Mouse (Mus musculus): ENCODE data around the gene Nifk. TPM values are rescaled to one million over a fixed set of nuclear protein-coding genes. Genes with fewer than 3 reads are reported as not detected.

Gene Nifk
- polyA plus RNA-seq, 1 experiment from 2014 or later = 131 TPM

GRCm38 (mm10) chr1:118311622-118312326, 9.9 kb upstream of the Nifk start, which contains the start of gene Tsn:
TSS of gene Tsn (minus strand) at chr1:118311739.
- peak within 1 kb of the TSS; percentile 95 for H3K9ac ChIP-seq (ENCODE audit: low read depth, low read length)
- no peaks in the 10 kb centered on the region for H3K27me3 ChIP-seq (replicated peaks; ENCODE audit: control insufficient read depth, insufficient read depth, low read length)
- peaks cover 4% of the 10 kb centered on the region for H3K36me3 ChIP-seq (ENCODE audit: control insufficient read depth, insufficient read depth, low read length)
- peaks cover 8% of the 10 kb centered on the region for H3K4me1 ChIP-seq (replicated peaks; ENCODE audit: control insufficient read depth, insufficient read depth, low read length)
- H3K9me3 ChIP-seq (ENCODE audit: control insufficient read depth, low read length) = no peaks in the 10 kb centered on the region
- 42% methylated on average over 12 of the region's 12 CpGs for whole genome bisulfite sequencing
- ATAC-seq (replicated peaks; ENCODE audit: low FRiP score) (no peak), DNase-seq (ENCODE audit: low spot score) (no peak)
- peak within 1 kb of the TSS; percentile 82 for H3K27ac ChIP-seq (ENCODE audit: low read depth, low read length)
- H3K4me3 ChIP-seq (ENCODE audit: low read depth, low read length) = peak within 1 kb of the TSS; percentile 89
- peak within 1 kb of the TSS; percentile 74 for H3K4me2 ChIP-seq

GRCm38 (mm10) chr1:118320696-118321095, 943 bp upstream of the Nifk start:
- peaks cover 6% of the 10 kb centered on the region; the same call in 1 of the 2 replicates for H3K4me1 ChIP-seq (replicated peaks; ENCODE audit: control insufficient read depth, insufficient read depth, low read length)
- no peak overlapping the region for H3K4me3 ChIP-seq (ENCODE audit: low read depth, low read length)
- no peaks in the 10 kb centered on the region for H3K9me3 ChIP-seq (ENCODE audit: control insufficient read depth, low read length)
- no peak overlapping the region for H3K27ac ChIP-seq (ENCODE audit: low read depth, low read length)
- H3K36me3 ChIP-seq (ENCODE audit: control insufficient read depth, insufficient read depth, low read length) = peaks cover 14% of the 10 kb centered on the region
- 70% methylated on average over 2 of the region's 2 CpGs for WGBS
- H3K9ac ChIP-seq (ENCODE audit: low read depth, low read length) = no peak overlapping the region
- H3K4me2 ChIP-seq = no peak overlapping the region
- no peak for DNase-seq (ENCODE audit: low spot score)
- no peak for ATAC-seq (replicated peaks; ENCODE audit: low FRiP score)
- H3K27me3 ChIP-seq (replicated peaks; ENCODE audit: control insufficient read depth, insufficient read depth, low read length) = no peaks in the 10 kb centered on the region

GRCm38 (mm10) chr1:118334749-118335713, 13.4 kb downstream of the Nifk start:
- Histone ChIP-seq H3K27ac (ENCODE audit: low read depth, low read length) (no peak overlapping the region), H3K4me2 (no peak overlapping the region), H3K4me1 (replicated peaks; ENCODE audit: control insufficient read depth, insufficient read depth, low read length) (no peaks in the 10 kb centered on the region), H3K36me3 (ENCODE audit: control insufficient read depth, insufficient read depth, low read length) (peaks cover 34% of the 10 kb centered on the region), H3K4me3 (ENCODE audit: low read depth, low read length) (no peak overlapping the region), H3K9ac (ENCODE audit: low read depth, low read length) (no peak overlapping the region), H3K9me3 (ENCODE audit: control insufficient read depth, low read length) (no peaks in the 10 kb centered on the region), H3K27me3 (replicated peaks; ENCODE audit: control insufficient read depth, insufficient read depth, low read length) (no peaks in the 10 kb centered on the region)
- DNase-seq (ENCODE audit: low spot score) = no peak
- 84% methylated on average over 9 of the region's 9 CpGs for WGBS
- ATAC-seq (replicated peaks; ENCODE audit: low FRiP score) = no peak

- no peak for DNase-seq (ENCODE audit: low spot score)
- Histone ChIP-seq H3K9me3 (ENCODE audit: control insufficient read depth, low read length) (no peaks in the 10 kb centered on the region), H3K4me3 (ENCODE audit: low read depth, low read length) (no peak overlapping the region), H3K27ac (ENCODE audit: low read depth, low read length) (no peak overlapping the region), H3K36me3 (ENCODE audit: control insufficient read depth, insufficient read depth, low read length) (peaks cover 28% of the 10 kb centered on the region; the same call in 1 of the 2 replicates), H3K27me3 (replicated peaks; ENCODE audit: control insufficient read depth, insufficient read depth, low read length) (no peaks in the 10 kb centered on the region), H3K4me2 (no peak overlapping the region), H3K9ac (ENCODE audit: low read depth, low read length) (no peak overlapping the region), H3K4me1 (replicated peaks; ENCODE audit: control insufficient read depth, insufficient read depth, low read length) (no peaks in the 10 kb centered on the region)
- ATAC-seq (replicated peaks; ENCODE audit: low FRiP score) = no peak; the same call in 1 of the 2 replicates
Observed at GRCm38 (mm10) chr1:118335847-118336246, 14.2 kb downstream of the Nifk start.

GRCm38 (mm10) chr1:118337921-118338320, 16.3 kb downstream of the Nifk start:
- Histone ChIP-seq H3K27me3 (replicated peaks; ENCODE audit: control insufficient read depth, insufficient read depth, low read length) (no peaks in the 10 kb centered on the region), H3K4me1 (replicated peaks; ENCODE audit: control insufficient read depth, insufficient read depth, low read length) (no peaks in the 10 kb centered on the region), H3K4me3 (ENCODE audit: low read depth, low read length) (no peak overlapping the region), H3K9me3 (ENCODE audit: control insufficient read depth, low read length) (no peaks in the 10 kb centered on the region), H3K36me3 (ENCODE audit: control insufficient read depth, insufficient read depth, low read length) (peaks cover 11% of the 10 kb centered on the region; the same call in 1 of the 2 replicates), H3K9ac (ENCODE audit: low read depth, low read length) (no peak overlapping the region), H3K4me2 (no peak overlapping the region), H3K27ac (ENCODE audit: low read depth, low read length) (no peak overlapping the region)
- ATAC-seq (replicated peaks; ENCODE audit: low FRiP score) (no peak), DNase-seq (ENCODE audit: low spot score) (no peak)
- 81% methylated on average over 5 of the region's 5 CpGs for WGBS

- H3K9me3 ChIP-seq (ENCODE audit: control insufficient read depth, low read length) = no peaks in the 10 kb centered on the region
- DNase-seq (ENCODE audit: low spot score) = no peak
- no peak overlapping the region for H3K4me2 ChIP-seq
- no peaks in the 10 kb centered on the region for H3K4me1 ChIP-seq (replicated peaks; ENCODE audit: control insufficient read depth, insufficient read depth, low read length)
- no peak overlapping the region for H3K27ac ChIP-seq (ENCODE audit: low read depth, low read length)
- no peak for ATAC-seq (replicated peaks; ENCODE audit: low FRiP score)
- H3K4me3 ChIP-seq (ENCODE audit: low read depth, low read length) = no peak overlapping the region
- no peak overlapping the region for H3K9ac ChIP-seq (ENCODE audit: low read depth, low read length)
- H3K36me3 ChIP-seq (ENCODE audit: control insufficient read depth, insufficient read depth, low read length) = no peaks in the 10 kb centered on the region
- no peaks in the 10 kb centered on the region for H3K27me3 ChIP-seq (replicated peaks; ENCODE audit: control insufficient read depth, insufficient read depth, low read length)
- 42% methylated on average over 6 of the region's 6 CpGs for whole genome bisulfite sequencing
Observed at GRCm38 (mm10) chr1:118343649-118344435, 22.2 kb downstream of the Nifk start.

GRCm38 (mm10) chr1:118349922-118350321, 28.3 kb downstream of the Nifk start:
- WGBS = 75% methylated on average over 3 of the region's 3 CpGs

GRCm38 (mm10) chr1:118359071-118359761, 37.6 kb downstream of the Nifk start:
- Histone ChIP-seq H3K4me2 (no peak overlapping the region), H3K9me3 (ENCODE audit: control insufficient read depth, low read length) (no peaks in the 10 kb centered on the region), H3K9ac (ENCODE audit: low read depth, low read length) (no peak overlapping the region), H3K4me3 (ENCODE audit: low read depth, low read length) (no peak overlapping the region), H3K27ac (ENCODE audit: low read depth, low read length) (no peak overlapping the region), H3K27me3 (replicated peaks; ENCODE audit: control insufficient read depth, insufficient read depth, low read length) (no peaks in the 10 kb centered on the region), H3K36me3 (ENCODE audit: control insufficient read depth, insufficient read depth, low read length) (no peaks in the 10 kb centered on the region), H3K4me1 (replicated peaks; ENCODE audit: control insufficient read depth, insufficient read depth, low read length) (no peaks in the 10 kb centered on the region)
- DNase-seq (ENCODE audit: low spot score) (no peak), ATAC-seq (replicated peaks; ENCODE audit: low FRiP score) (no peak)
- 66% methylated on average over 6 of the region's 6 CpGs for WGBS

More at GRCm38 (mm10) chr1:118349922-118350321, 28.3 kb downstream of the Nifk start:
- Histone ChIP-seq H3K9me3 (ENCODE audit: control insufficient read depth, low read length) (no peaks in the 10 kb centered on the region), H3K4me1 (replicated peaks; ENCODE audit: control insufficient read depth, insufficient read depth, low read length) (no peaks in the 10 kb centered on the region), H3K36me3 (ENCODE audit: control insufficient read depth, insufficient read depth, low read length) (no peaks in the 10 kb centered on the region), H3K4me3 (ENCODE audit: low read depth, low read length) (no peak overlapping the region), H3K27me3 (replicated peaks; ENCODE audit: control insufficient read depth, insufficient read depth, low read length) (no peaks in the 10 kb centered on the region), H3K27ac (ENCODE audit: low read depth, low read length) (no peak overlapping the region), H3K9ac (ENCODE audit: low read depth, low read length) (no peak overlapping the region), H3K4me2 (no peak overlapping the region)
- DNase-seq (ENCODE audit: low spot score) (no peak), ATAC-seq (replicated peaks; ENCODE audit: low FRiP score) (no peak)
